Mouse (Mus musculus): ENCODE results near the gene Lrba.

DNA sequence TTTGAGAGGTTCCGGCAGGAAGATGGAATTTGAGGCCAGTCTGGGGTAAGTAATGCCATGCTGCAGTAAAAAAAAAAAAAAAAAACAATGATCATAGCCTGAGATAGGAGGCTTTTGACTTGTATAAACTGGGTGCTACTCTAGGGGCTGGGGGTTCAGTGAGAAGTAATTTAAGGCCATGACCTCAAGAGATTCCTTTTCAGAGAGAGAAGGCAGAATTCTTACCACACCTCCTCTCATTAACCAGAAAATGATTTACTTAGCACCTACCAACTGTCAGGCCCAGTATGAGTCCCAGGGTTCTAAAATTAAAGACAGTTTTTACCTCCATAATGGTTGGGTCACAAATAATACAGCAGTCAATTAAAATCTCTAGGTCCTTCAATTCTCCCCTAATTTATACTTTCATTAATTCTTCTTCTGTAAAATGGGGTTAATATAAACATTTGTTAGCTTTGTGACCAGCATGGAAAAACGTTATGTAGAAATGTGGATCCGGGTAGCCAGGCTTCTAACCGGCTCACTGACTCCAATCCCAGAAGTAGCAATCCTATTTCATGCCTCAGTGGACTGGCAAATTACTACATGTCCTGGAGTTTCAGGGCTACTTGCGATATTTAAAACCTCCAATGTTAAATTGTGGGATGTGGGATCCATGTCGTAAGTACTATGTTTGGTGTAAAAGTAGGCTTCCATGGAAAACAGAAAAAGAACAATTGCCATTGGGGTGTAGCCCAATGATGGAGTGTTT, 19.7 kb upstream of the Lrba start:
- TF ChIP-seq CTCF (IDR thresholded peaks at IDR 0.05; ENCODE audit: low read depth) (no peak), EP300 (IDR thresholded peaks at IDR 0.05; ENCODE audit: low read depth) (no peak)
